Mouse (Mus musculus) heart, adult 2 months (tissue): ENCODE results near the gene Rreb1. TPM values are rescaled to one million over a fixed set of nuclear protein-coding genes. Genes with fewer than 3 reads are reported as not detected.

Experiments used
- DNase-seq, 2 experiments: peaks; one replicate each; pipeline ENCODE4 v3.0.0; 2021
- H3K27ac ChIP-seq: fragments of 200-600 bp; 2 replicates; pipeline ENCODE4 v1.8.1; 2022
- H3K27me3 ChIP-seq: fragments of 200-500 bp; 2 replicates; pipeline ENCODE4 v1.6.1; 2012; ENCODE audit warnings: mild to moderate bottlenecking, low read length, inconsistent platforms, mixed read lengths; ENCODE audit not compliant: control insufficient read depth, insufficient read depth
- H3K36me3 ChIP-seq: fragments of 200-500 bp; 2 replicates; pipeline ENCODE4 v1.6.1; 2012; ENCODE audit warnings: low read length, inconsistent platforms; ENCODE audit not compliant: control insufficient read depth, insufficient read depth
- H3K4me1 ChIP-seq: fragments of 200-500 bp; 2 replicates; pipeline ENCODE4 v1.6.1; 2011; ENCODE audit warnings: low read length; ENCODE audit not compliant: control insufficient read depth, insufficient read depth
- H3K4me3 ChIP-seq: fragments of 200-600 bp; 2 replicates; pipeline ENCODE4 v1.8.1; 2022
- H3K79me2 ChIP-seq: fragments of 200-500 bp; replicated peaks from 2 replicates; pipeline ENCODE4 v1.6.1; 2012; ENCODE audit warnings: mild to moderate bottlenecking, inconsistent platforms, low read length, moderate library complexity, mixed read lengths; ENCODE audit not compliant: control insufficient read depth, insufficient read depth
- H3K9ac ChIP-seq: fragments of 200-500 bp; 2 replicates; pipeline ENCODE4 v1.6.1; 2012; ENCODE audit warnings: low read depth, mild to moderate bottlenecking, control low read depth, inconsistent platforms, low read length, mixed read lengths
- CTCF ChIP-seq: fragments of 200-600 bp; IDR thresholded peaks from 2 replicates; pipeline ENCODE4 v1.8.1; 2022; ENCODE audit warnings: antibody characterized with exemption, mild to moderate bottlenecking, moderate library complexity
- EP300 ChIP-seq: fragments of 200-500 bp; IDR thresholded peaks from 2 replicates; pipeline ENCODE4 v1.6.1; 2011; ENCODE audit warnings: low read depth, low read length, control low read depth; ENCODE audit not compliant: insufficient read depth
- POLR2A ChIP-seq: fragments of 200-500 bp; IDR thresholded peaks from 2 replicates; pipeline ENCODE4 v1.6.1; 2011; ENCODE audit warnings: mild to moderate bottlenecking, low read depth, low read length, control low read depth; ENCODE audit not compliant: insufficient read depth
- WGBS: fragments of 180-500 bp; shearing (Covaris S2); methylation state at CpG from one replicate; pipeline ENCODE4 v1.1.7; 2018; 5-methylcytosine and 5-hydroxymethylcytosine counted together
- intact Hi-C: fragments of 180-260 bp; cut with DNase I; formaldehyde crosslinking; loops from one replicate; pipeline ENCODE4 v1.15.1; 2025
- polyA plus RNA-seq: library from polyadenylated mRNA; depleted of rRNA; stranded (reverse); fragments of >200 nt; gene quantifications from 2 replicates; pipeline ENCODE4 v1.2.3, GENCODE M21; 2012
- total RNA-seq, 2 experiments: library from RNA; stranded (reverse); gene quantifications; 2 replicates each; pipeline ENCODE4 v1.2.3; 2021

Gene Rreb1
- total and polyA plus RNA-seq, 3 experiments, result 12.8 to 57.5 (median 34.3) TPM

- peaks cover 12% of the 10 kb centered on the region for H3K4me1 ChIP-seq
- H3K9ac ChIP-seq, result no peak overlapping the region
- no peak overlapping the region for H3K4me3 ChIP-seq
- WGBS, result 82% methylated on average over 7 of the region's 7 CpGs
- H3K79me2 ChIP-seq, result peaks cover 11% of the 10 kb centered on the region
- TF ChIP-seq CTCF, result no peak
- no peak for TF ChIP-seq POLR2A
- no peak for TF ChIP-seq EP300
- H3K36me3 ChIP-seq, result peaks cover 6% of the 10 kb centered on the region
- H3K27ac ChIP-seq, result 0 out of 2 replicates have a peak overlapping the region, but pooled peaks have one; percentile 9
- intact Hi-C loops, result no loop called here
- H3K27me3 ChIP-seq, result no peaks in the 10 kb centered on the region
- DNase-seq, result no peak
Observed at GRCm38 (mm10) chr13:37873125-37873891, 95.1 kb downstream of the Rreb1 start.

GRCm38 (mm10) chr13:37875919-37876318, 97.7 kb downstream of the Rreb1 start:
- H3K27ac ChIP-seq, result no peak overlapping the region
- 92% methylated on average over 2 of the region's 2 CpGs for WGBS
- H3K4me1 ChIP-seq, result peaks cover 25% of the 10 kb centered on the region
- DNase-seq, result no peak
- peaks cover 11% of the 10 kb centered on the region for H3K36me3 ChIP-seq
- TF ChIP-seq EP300, result no peak
- TF ChIP-seq POLR2A, result no peak
- no peak for TF ChIP-seq CTCF
- H3K27me3 ChIP-seq, result no peaks in the 10 kb centered on the region
- H3K79me2 ChIP-seq, result peaks cover 9% of the 10 kb centered on the region
- no peak overlapping the region for H3K4me3 ChIP-seq
- H3K9ac ChIP-seq, result no peak overlapping the region
- intact Hi-C loops, result no loop called here

GRCm38 (mm10) chr13:37876366-37876765, 98.2 kb downstream of the Rreb1 start:
- 53% methylated on average over 5 of the region's 5 CpGs for WGBS
- peaks cover 13% of the 10 kb centered on the region for H3K36me3 ChIP-seq
- intact Hi-C loops, result no loop called here

GRCm38 (mm10) chr13:37876836-37877235, 98.6 kb downstream of the Rreb1 start:
- H3K79me2 ChIP-seq, result peaks cover 10% of the 10 kb centered on the region
- H3K9ac ChIP-seq, result no peak overlapping the region
- no peaks in the 10 kb centered on the region for H3K27me3 ChIP-seq
- 46% methylated on average over 4 of the region's 4 CpGs for WGBS
- H3K36me3 ChIP-seq, result peaks cover 15% of the 10 kb centered on the region
- no peak for DNase-seq
- TF ChIP-seq POLR2A (no peak), EP300 (no peak), CTCF (no peak)
- intact Hi-C loops, result no loop called here
- no peak overlapping the region for H3K4me3 ChIP-seq
- peaks cover 30% of the 10 kb centered on the region for H3K4me1 ChIP-seq
- no peak overlapping the region for H3K27ac ChIP-seq

More at GRCm38 (mm10) chr13:37876366-37876765, 98.2 kb downstream of the Rreb1 start:
- no peaks in the 10 kb centered on the region for H3K27me3 ChIP-seq
- no peak overlapping the region for H3K4me3 ChIP-seq
- TF ChIP-seq CTCF (no peak), POLR2A (no peak), EP300 (no peak)
- H3K79me2 ChIP-seq, result peaks cover 9% of the 10 kb centered on the region
- H3K9ac ChIP-seq, result no peak overlapping the region
- DNase-seq, result no peak
- no peak overlapping the region for H3K27ac ChIP-seq
- peaks cover 25% of the 10 kb centered on the region for H3K4me1 ChIP-seq

- no peak overlapping the region for H3K27ac ChIP-seq
- H3K27me3 ChIP-seq, result no peaks in the 10 kb centered on the region
- H3K4me1 ChIP-seq, result peaks cover 31% of the 10 kb centered on the region
- peaks cover 9% of the 10 kb centered on the region for H3K79me2 ChIP-seq
- intact Hi-C loops, result no loop called here
- no peak for DNase-seq
- TF ChIP-seq EP300 (no peak), POLR2A (no peak), CTCF (no peak)
- 63% methylated on average over 3 of the region's 3 CpGs for WGBS
- no peak overlapping the region for H3K9ac ChIP-seq
- no peak overlapping the region for H3K4me3 ChIP-seq
- peaks cover 13% of the 10 kb centered on the region for H3K36me3 ChIP-seq
Observed at GRCm38 (mm10) chr13:37877241-37877640, 99.0 kb downstream of the Rreb1 start.

GRCm38 (mm10) chr13:37878918-37879331, 100.7 kb downstream of the Rreb1 start:
- no peak for DNase-seq
- Histone ChIP-seq H3K27me3 (no peaks in the 10 kb centered on the region), H3K4me3 (no peak overlapping the region), H3K79me2 (peaks cover 6% of the 10 kb centered on the region), H3K4me1 (peaks cover 41% of the 10 kb centered on the region), H3K36me3 (peaks cover 13% of the 10 kb centered on the region), H3K27ac (peak overlapping the region; percentile 54; the same call in 1 of the 2 replicates), H3K9ac (no peak overlapping the region)
- intact Hi-C loops, result no loop called here
- WGBS, result 51% methylated on average over 2 of the region's 2 CpGs
- TF ChIP-seq POLR2A, result no peak
- no peak for TF ChIP-seq CTCF
- TF ChIP-seq EP300, result no peak
